Mouse (Mus musculus) lung, postnatal 14 days (tissue): ENCODE data around the gene Shbg.
"Not testable (repeated sequence)": the region's sequence is repeated elsewhere in the genome, so short reads cannot be mapped to it uniquely, and the experiment has no call there.

Experiments used
- DNase-seq: peaks from one replicate; pipeline ENCODE4 v3.0.0; 2021

Gene Shbg

GRCm38 (mm10) chr11:69629802-69630201 is 12.1 kb upstream of the Shbg start:
- DNase-seq, result peak; percentile 14

GRCm38 (mm10) chr11:69628286-69628685 is 10.6 kb upstream of the Shbg start:
- peak; percentile 86 for DNase-seq

- DNase-seq, result not testable (repeated sequence)
Measured at GRCm38 (mm10) chr11:69624339-69624738, 6.6 kb upstream of the Shbg start.

- DNase-seq, result no peak
Measured at GRCm38 (mm10) chr11:69623006-69623405, 5.3 kb upstream of the Shbg start.

- DNase-seq, result no peak
Measured at GRCm38 (mm10) chr11:69622406-69622805, 4.7 kb upstream of the Shbg start.

GRCm38 (mm10) chr11:69621571-69622268 is 4.0 kb upstream of the Shbg start, which contains the start of gene Sat2:
TSS of gene Sat2 (plus strand) at chr11:69622024.
- peak; percentile 38 for DNase-seq

GRCm38 (mm10) chr11:69620394-69621081 is 2.8 kb upstream of the Shbg start:
- DNase-seq, result no peak

- no peak for DNase-seq
Measured at GRCm38 (mm10) chr11:69616781-69617180, 924 bp downstream of the Shbg start.

GRCm38 (mm10) chr11:69614257-69614588 is 3.5 kb downstream of the Shbg start:
- not testable (repeated sequence) for DNase-seq

GRCm38 (mm10) chr11:69613553-69614256 is 4.0 kb downstream of the Shbg start:
- peak; percentile 90 for DNase-seq

- no peak for DNase-seq
Measured at GRCm38 (mm10) chr11:69610899-69611298, 6.8 kb downstream of the Shbg start.

GRCm38 (mm10) chr11:69609416-69609815 is 8.3 kb downstream of the Shbg start:
- no peak for DNase-seq

- no peak for DNase-seq
Measured at GRCm38 (mm10) chr11:69608525-69608924, 9.2 kb downstream of the Shbg start.

- no peak for DNase-seq
Measured at GRCm38 (mm10) chr11:69606832-69607231, 10.9 kb downstream of the Shbg start.

GRCm38 (mm10) chr11:69606491-69606795 is 11.3 kb downstream of the Shbg start:
- DNase-seq, result no peak

- DNase-seq, result peak; percentile 64
Measured at GRCm38 (mm10) chr11:69605726-69606490, 11.8 kb downstream of the Shbg start, which contains the start of gene Atp1b2. TSS of gene Atp1b2 (minus strand) at chr11:69605942.

- DNase-seq, result no peak
Measured at GRCm38 (mm10) chr11:69604795-69605664, 12.7 kb downstream of the Shbg start.

- no peak for DNase-seq
Measured at GRCm38 (mm10) chr11:69604347-69604746, 13.4 kb downstream of the Shbg start.

GRCm38 (mm10) chr11:69603516-69603915 is 14.2 kb downstream of the Shbg start:
- DNase-seq, result no peak

GRCm38 (mm10) chr11:69601768-69602167 is 15.9 kb downstream of the Shbg start:
- DNase-seq, result no peak

- DNase-seq, result peak; percentile 55
Measured at GRCm38 (mm10) chr11:69600098-69600497, 17.6 kb downstream of the Shbg start.

GRCm38 (mm10) chr11:69599436-69599835 is 18.3 kb downstream of the Shbg start:
- DNase-seq, result no peak
